Mouse (Mus musculus): ENCODE results near the gene Ctnna3.

DNA sequence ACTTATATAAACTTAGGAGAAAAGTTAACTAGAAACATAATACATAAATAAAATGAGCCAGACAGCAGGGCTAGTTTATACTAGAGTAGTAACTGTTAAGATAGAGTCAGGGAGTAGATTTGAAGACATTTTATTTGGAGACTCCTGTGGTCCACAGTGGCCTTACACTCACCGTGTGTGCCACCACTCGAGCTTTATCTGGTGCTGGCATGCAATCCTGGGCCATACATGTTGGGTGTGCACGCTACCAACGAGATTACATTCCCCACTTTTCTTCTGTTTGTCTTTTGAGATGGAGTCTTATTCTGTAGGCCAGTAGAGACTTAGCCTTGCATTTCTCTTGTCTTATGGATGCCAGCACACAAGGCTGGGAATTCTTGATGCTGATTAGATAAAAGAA, 24.0 kb downstream of the Ctnna3 start:
- no peak for TF ChIP-seq CTCF (IDR thresholded peaks at IDR 0.05; ENCODE audit: low read depth)
- no peak for TF ChIP-seq EP300 (IDR thresholded peaks at IDR 0.05; ENCODE audit: low read depth)
